Mouse (Mus musculus): ENCODE measurements around the gene Tnfsf11. TPM values are rescaled to one million over a fixed set of nuclear protein-coding genes. Genes with fewer than 3 reads are reported as not detected.

Gene Tnfsf11
- total RNA-seq (2021): not detected
- long read RNA-seq, experiment 1: 0 reads
- long read RNA-seq, experiment 2: 0 reads

DNA sequence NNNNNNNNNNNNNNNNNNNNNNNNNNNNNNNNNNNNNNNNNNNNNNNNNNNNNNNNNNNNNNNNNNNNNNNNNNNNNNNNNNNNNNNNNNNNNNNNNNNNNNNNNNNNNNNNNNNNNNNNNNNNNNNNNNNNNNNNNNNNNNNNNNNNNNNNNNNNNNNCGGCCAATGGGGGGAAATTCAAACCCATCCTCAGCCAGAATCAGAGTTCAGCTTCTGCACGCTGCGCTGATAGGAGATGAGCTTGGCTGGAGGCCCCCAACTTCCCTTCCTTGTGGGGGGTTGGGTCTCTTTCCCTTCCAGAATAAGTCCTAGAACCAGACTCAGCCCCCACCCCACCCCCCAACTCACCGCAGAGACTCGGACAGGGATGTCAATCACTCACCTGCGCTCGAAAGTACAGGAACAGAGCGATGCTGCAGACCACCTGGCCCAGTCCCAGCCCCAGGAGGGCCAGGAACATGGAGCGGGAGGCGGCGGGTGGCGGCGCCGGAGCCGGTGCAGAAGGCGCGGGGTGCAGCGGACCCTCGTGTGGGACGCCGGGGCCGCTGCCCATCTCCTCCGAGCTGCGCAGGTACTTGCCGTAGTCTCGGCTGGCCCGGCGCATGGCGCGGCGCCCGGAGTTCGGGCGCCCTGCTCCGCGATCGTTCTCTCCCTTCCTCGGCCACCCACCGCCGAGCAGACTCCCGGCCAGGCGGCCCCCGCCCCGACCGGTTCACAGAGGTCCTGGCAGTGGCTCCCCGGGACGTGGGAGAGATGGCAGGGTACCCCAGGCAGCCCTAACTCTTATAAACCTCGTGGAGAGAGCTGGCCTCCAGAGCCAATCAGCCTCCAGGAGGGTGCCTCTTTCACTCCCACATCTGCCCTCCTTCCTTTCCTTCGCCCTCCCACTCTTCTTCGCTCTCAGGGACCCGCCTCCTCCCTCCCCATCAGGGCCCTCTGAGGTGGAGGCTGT is at the start of gene Tnfsf11:
Gene Tnfsf11, minus strand, starts transcription at position 758 of the 952 bp plus-strand sequence.
- no peak for DNase-seq (ENCODE audit: low spot score)

GRCm38 (mm10) chr14:78356764-78357163 is 48.9 kb upstream of the Tnfsf11 start:
- no peak for DNase-seq (ENCODE audit: low spot score)

GRCm38 (mm10) chr14:78355381-78355780 is 47.5 kb upstream of the Tnfsf11 start:
- DNase-seq (ENCODE audit: low spot score): no peak

GRCm38 (mm10) chr14:78352865-78353264 is 45.0 kb upstream of the Tnfsf11 start:
- DNase-seq (ENCODE audit: low spot score): no peak

GRCm38 (mm10) chr14:78351544-78351943 is 43.7 kb upstream of the Tnfsf11 start:
- DNase-seq (ENCODE audit: low spot score): no peak

DNA sequence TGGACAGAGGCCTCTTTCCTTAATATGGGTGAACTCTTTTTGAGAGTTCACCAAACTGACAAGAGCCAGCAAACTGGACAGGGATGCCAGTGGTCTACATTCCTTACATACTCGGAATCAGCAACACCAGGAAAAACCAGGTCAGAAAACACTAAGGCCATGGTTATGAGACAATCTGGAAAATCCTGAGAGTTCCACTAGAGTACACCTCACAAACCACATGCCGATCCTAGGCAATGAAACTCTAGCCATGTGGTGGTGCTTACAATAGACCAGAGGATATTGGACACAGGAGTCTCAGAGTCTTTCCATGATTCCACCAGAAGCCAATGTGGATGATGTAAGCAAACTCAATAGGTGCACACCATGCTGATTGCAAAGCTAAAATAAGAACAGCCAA is 39.9 kb upstream of the Tnfsf11 start:
- DNase-seq (ENCODE audit: low spot score): no peak

DNA sequence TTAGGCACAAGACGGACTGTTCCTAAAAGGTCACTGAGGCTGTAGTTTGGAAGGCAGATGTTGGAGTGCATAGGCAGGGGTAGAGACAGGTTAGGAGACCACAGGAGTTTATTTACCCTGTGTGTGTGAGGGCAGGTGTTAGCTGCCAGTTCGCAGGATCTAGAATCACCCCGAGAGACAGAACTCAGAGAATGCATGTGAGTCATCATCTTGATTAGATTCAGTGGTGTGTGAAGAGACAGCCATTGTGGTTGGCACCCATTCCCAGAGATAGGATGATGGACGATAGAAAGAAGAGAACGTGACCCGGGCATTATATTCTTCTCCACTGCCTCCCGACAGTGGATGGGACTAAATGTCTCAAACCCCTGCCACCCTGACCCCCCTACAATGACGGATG is 35.2 kb upstream of the Tnfsf11 start:
- DNase-seq (ENCODE audit: low spot score): no peak

DNA sequence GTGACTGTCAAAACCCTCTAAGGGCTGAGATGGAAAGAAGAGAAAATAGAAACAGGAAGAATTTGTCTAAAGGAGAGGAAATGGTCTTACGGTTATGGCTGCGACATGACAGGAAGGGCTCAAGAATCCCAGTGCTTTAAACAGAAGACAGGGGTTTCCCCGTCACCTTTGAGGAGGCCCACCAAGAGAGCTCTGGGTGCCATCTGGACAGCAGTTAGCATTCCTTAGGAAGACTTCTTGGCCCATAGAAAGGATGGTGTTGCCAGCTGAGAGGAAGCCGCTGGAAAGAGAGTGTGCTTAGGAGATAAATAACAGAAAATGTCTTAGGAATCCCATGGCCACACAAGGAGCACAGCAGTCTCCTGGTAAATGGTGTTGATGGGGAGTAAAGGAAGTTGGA is 34.3 kb upstream of the Tnfsf11 start:
- no peak for DNase-seq (ENCODE audit: low spot score)

DNA sequence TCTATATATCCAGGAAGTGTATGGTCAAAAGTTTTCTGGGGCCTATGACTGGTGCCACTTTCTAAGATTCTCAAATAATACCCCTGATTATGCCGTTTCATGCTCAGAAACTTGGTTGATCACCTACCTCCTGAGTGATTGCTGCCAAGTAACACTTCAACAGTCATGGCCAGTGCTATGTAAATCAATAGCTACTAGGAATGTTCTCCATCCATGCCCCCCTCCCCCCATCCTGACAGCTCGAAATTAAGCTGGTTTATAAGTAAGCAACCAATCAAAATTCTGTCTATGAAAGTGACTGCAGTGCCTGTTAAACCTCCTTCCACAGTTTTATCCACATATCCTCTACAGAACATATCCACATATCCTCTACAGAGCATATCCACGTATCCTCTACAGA is 25.5 kb upstream of the Tnfsf11 start:
- DNase-seq (ENCODE audit: low spot score): no peak

- DNase-seq (ENCODE audit: low spot score): no peak
Observed at GRCm38 (mm10) chr14:78331368-78331767, 23.5 kb upstream of the Tnfsf11 start.

DNA sequence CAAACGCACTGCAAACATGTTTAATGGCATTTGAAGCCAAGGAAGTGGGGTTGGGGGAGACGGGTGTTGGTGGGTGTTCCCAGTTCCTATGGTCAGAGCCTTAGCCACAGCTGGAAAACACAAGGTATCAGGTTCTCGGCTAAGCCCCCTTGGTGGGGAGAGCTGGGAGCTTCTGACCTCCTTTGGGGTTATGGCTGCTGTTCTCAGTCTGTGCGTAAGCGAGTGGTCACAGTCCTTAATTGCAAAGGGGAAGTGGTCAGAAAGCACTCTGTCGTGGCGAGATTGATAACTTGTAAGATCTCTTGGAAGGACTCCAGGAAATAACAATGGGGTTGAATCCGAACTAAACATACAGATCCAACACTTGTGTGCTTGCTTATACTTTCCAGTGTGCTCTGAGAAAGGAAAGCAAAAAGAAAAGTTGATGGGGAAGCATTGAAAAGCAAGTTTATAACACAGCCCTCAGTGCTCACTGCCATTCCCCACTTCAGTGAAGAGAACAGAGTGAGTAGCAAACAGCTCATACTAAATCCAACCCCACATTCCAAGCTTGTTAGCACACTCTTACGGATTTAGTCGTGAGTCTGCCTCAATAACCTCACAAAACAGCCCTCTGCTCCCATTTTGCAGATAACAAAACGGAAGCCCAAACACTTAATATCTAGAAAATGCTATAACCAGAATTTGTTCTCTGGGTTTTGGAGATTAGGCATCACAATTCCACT is 22.9 kb upstream of the Tnfsf11 start:
- DNase-seq (ENCODE audit: low spot score): no peak

DNA sequence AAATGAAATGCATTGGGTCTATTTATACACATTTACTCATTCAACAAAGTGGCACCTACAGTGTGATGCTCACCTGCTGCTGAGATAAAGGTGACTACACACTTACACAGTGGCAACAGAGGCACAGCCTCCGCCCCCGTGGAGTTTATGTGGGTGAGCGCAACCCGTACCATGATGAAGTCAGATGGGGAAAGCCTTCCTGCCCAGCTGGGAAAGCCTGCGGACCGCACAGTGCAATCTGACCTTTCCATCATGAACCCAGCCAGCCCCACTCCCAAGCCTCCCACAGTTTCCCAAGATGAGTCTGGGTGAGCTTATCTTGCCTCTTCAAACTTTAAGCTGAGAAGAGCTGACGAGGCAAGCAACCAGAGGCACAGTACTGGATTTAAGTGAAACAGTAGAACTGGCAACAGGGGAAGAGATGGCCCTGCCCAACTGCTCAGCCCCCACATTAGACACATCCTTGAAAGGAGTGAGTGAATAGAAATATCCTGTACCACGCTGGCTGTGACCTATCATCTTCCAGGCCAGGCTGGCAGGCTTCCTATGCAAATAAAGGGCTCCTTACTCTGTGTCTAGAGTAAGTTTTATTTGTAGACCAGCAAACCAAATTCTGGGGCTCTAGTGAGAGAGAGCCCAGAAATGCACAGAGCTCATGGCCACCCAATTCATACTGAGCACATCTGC is 22.1 kb upstream of the Tnfsf11 start:
- no peak for DNase-seq (ENCODE audit: low spot score)

- DNase-seq (ENCODE audit: low spot score): no peak
Observed at GRCm38 (mm10) chr14:78323356-78323755, 15.5 kb upstream of the Tnfsf11 start.

GRCm38 (mm10) chr14:78322916-78323315 is 15.1 kb upstream of the Tnfsf11 start:
- no peak for DNase-seq (ENCODE audit: low spot score)

- DNase-seq (ENCODE audit: low spot score): no peak
Observed at GRCm38 (mm10) chr14:78320248-78320647, 12.4 kb upstream of the Tnfsf11 start.

- DNase-seq (ENCODE audit: low spot score): no peak
Observed at GRCm38 (mm10) chr14:78319580-78319979, 11.7 kb upstream of the Tnfsf11 start.

DNA sequence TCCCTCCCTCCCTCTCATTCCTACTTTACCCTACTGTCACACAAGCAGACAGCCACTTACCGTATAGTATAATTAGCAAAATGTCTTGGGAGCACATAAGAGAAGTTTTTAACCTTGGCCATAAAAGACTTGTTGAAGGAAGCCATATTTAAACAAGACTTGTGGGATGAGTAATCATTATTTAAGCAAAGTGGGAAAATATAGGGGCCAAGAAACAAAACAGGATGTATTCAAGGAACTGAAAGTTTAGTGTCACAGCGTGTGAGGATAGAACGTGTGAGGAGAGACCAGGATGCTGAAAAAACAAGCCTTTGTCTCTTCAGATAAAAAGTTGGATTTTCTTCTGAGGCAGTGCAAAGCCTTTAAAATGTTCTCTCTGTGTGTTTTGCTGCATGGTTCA is 11.2 kb upstream of the Tnfsf11 start:
- DNase-seq (ENCODE audit: low spot score): no peak

- no peak for DNase-seq (ENCODE audit: low spot score)
Observed at GRCm38 (mm10) chr14:78317623-78318022, 9.8 kb upstream of the Tnfsf11 start.

- DNase-seq (ENCODE audit: low spot score): no peak
Observed at GRCm38 (mm10) chr14:78300914-78301313, 6.9 kb downstream of the Tnfsf11 start.

GRCm38 (mm10) chr14:78292687-78293086 is 15.2 kb downstream of the Tnfsf11 start:
- DNase-seq (ENCODE audit: low spot score): no peak

DNA sequence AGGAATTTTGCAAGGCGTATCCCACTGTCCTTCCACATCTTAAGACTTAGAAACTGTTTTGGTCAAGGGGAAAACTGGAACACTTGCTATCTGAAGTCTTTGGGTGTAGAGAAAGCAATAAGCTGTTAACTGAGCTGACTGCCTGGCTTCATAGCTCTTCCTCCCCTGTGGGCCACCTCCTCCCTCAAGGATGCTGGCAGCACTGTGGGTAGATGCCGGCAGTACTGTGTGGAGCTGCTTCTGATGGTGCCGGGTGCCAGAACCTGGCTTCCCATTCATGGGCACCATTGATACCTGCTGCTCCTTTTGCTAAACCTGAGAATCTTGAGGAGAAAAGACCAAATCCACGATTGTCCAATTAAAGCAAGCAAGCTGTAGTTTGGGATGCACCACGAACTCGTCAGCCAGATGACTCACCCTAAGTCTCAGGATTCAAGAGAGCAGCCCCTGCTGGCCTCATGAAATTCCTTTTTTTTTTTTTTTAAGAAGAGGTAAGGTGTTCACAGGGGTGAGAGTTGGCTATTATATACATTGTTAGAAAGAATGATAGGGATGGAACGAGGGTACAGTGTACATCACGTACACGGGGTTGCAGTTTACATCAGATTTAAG is 17.8 kb downstream of the Tnfsf11 start:
- no peak for DNase-seq (ENCODE audit: low spot score)

DNA sequence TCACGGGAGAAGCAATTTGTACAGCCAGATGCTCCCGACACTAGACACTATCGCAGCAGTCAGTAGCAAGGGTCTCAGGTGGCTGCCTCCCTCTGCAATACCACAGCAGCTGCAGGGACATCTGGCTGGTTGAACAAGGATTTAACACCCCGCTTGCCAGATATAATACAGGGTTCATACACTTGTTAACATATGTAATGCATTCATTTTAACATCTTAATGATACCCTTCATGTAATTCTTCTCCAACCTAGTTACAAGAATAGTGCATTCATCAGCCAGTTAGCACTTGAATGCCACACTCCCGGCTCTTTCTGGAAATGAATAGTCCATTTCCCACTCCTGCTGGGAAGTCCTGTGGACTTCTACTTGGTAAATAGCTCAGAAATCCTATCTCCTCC is 18.9 kb downstream of the Tnfsf11 start:
- DNase-seq (ENCODE audit: low spot score): no peak

Data from gastrocnemius, adult 18-20 months (tissue).